Mouse (Mus musculus) kidney, embryonic 16.5 days (tissue): Measurements from ENCODE around the gene Elof1. TPM values are rescaled to one million over a fixed set of nuclear protein-coding genes. Genes with fewer than 3 reads are reported as not detected.
"Not testable (repeated sequence)": the region's sequence is repeated elsewhere in the genome, so short reads cannot be mapped to it uniquely, and the experiment has no call there.

ENCODE experiments used
- ATAC-seq: fragments of 200-750 bp; cut with Nextera tagmentation; 2 replicates; pipeline ENCODE4 v1.8.0; 2017; ENCODE audit warnings: moderate TSS enrichment; ENCODE audit not compliant: low FRiP score, low TSS enrichment
- H3K27ac ChIP-seq: fragments of 300-500 bp; sonication (generic); 2 replicates; pipeline ENCODE4 v1.5.1; 2014; ENCODE audit warnings: low read length
- H3K27me3 ChIP-seq: fragments of 300-500 bp; sonication (generic); 2 replicates; pipeline ENCODE4 v1.6.1; 2014; ENCODE audit warnings: low read length, control low read depth, mixed read lengths; ENCODE audit not compliant: insufficient read depth
- H3K36me3 ChIP-seq: fragments of 300-500 bp; sonication (generic); 2 replicates; pipeline ENCODE4 v1.6.1; 2014; ENCODE audit warnings: low read length, control low read depth, mixed read lengths; ENCODE audit not compliant: insufficient read depth
- H3K4me1 ChIP-seq: fragments of 300-500 bp; sonication (generic); 2 replicates; pipeline ENCODE4 v1.6.1; 2014; ENCODE audit warnings: low read length, control low read depth, mixed read lengths; ENCODE audit not compliant: insufficient read depth
- H3K4me2 ChIP-seq: fragments of 300-500 bp; sonication (generic); replicated peaks from 2 replicates; pipeline ENCODE4 v1.6.1; 2014; ENCODE audit warnings: low read depth, low read length
- H3K4me3 ChIP-seq: fragments of 300-500 bp; sonication (generic); 2 replicates; pipeline ENCODE4 v1.5.1; 2014; ENCODE audit warnings: mild to moderate bottlenecking, low read length
- H3K9ac ChIP-seq: fragments of 300-500 bp; sonication (generic); replicated peaks from 2 replicates; pipeline ENCODE4 v1.6.1; 2014; ENCODE audit warnings: low read length
- H3K9me3 ChIP-seq: fragments of 300-500 bp; sonication (generic); 2 replicates; pipeline ENCODE4 v1.6.1; 2016; ENCODE audit warnings: low read length, control low read depth
- WGBS: fragments of 180-500 bp; shearing (Covaris S2); extraction: QIAGEN DNeasy Blood & Tissue Kit; methylation state at CpG from one replicate; pipeline ENCODE4 v1.1.7; 2014; 5-methylcytosine and 5-hydroxymethylcytosine counted together
- polyA plus RNA-seq: library from polyadenylated mRNA; unstranded; fragments of >200 nt; fragmentation: Nextera tagmentation; extraction: Ambion mirVana; gene quantifications from 2 replicates; pipeline ENCODE4 v1.2.1, GENCODE M21; 2015

Elof1 gene
- polyA plus RNA-seq, 1 experiment from 2014 or later = 203 TPM

- H3K36me3 ChIP-seq = peaks cover 3% of the 10 kb centered on the region; the same call in 1 of the 2 replicates
- WGBS = under 1% methylated on average over 65 of the region's 65 CpGs
- H3K4me1 ChIP-seq = peaks cover 9% of the 10 kb centered on the region; the same call in 1 of the 2 replicates
- H3K27ac ChIP-seq = peak within 1 kb of the TSS; percentile 93
- peak within 1 kb of the TSS; percentile 78 for H3K4me2 ChIP-seq
- ATAC-seq = peak; percentile 97
- H3K27me3 ChIP-seq = no peaks in the 10 kb centered on the region
- peak within 1 kb of the TSS; percentile 81 for H3K4me3 ChIP-seq
- H3K9ac ChIP-seq = peak within 1 kb of the TSS; percentile 89
- H3K9me3 ChIP-seq = no peaks in the 10 kb centered on the region
Observed at GRCm38 (mm10) chr9:22156497-22157245, 39.7 kb upstream of the Elof1 start, which contains the start of gene Pigyl. Pigyl (plus strand) TSS chr9:22156846.

GRCm38 (mm10) chr9:22155614-22156013 is 38.6 kb upstream of the Elof1 start:
- 22% methylated on average over 10 of the region's 10 CpGs for WGBS

GRCm38 (mm10) chr9:22153810-22154209 is 36.8 kb upstream of the Elof1 start:
- ATAC-seq = no peak
- WGBS = 90% methylated on average over 3 of the region's 3 CpGs
- Histone ChIP-seq H3K4me1 (peaks cover 9% of the 10 kb centered on the region; the same call in 1 of the 2 replicates), H3K9ac (no peak overlapping the region), H3K4me2 (no peak overlapping the region), H3K27ac (no peak overlapping the region), H3K36me3 (peaks cover 3% of the 10 kb centered on the region; the same call in 1 of the 2 replicates), H3K27me3 (no peaks in the 10 kb centered on the region), H3K4me3 (no peak overlapping the region), H3K9me3 (no peaks in the 10 kb centered on the region)

More at GRCm38 (mm10) chr9:22155614-22156013, 38.6 kb upstream of the Elof1 start:
- Histone ChIP-seq H3K9ac (no peak overlapping the region; the same call in 1 of the 2 replicates), H3K36me3 (peaks cover 3% of the 10 kb centered on the region; the same call in 1 of the 2 replicates), H3K27ac (no peak overlapping the region), H3K9me3 (no peaks in the 10 kb centered on the region), H3K4me2 (peak overlapping the region; percentile 39), H3K27me3 (no peaks in the 10 kb centered on the region), H3K4me1 (peaks cover 9% of the 10 kb centered on the region; the same call in 1 of the 2 replicates), H3K4me3 (peak overlapping the region; percentile 17)
- ATAC-seq = peak; percentile 32

GRCm38 (mm10) chr9:22150946-22151345 is 34.0 kb upstream of the Elof1 start:
- H3K9ac ChIP-seq = no peak overlapping the region
- H3K27me3 ChIP-seq = no peaks in the 10 kb centered on the region
- H3K4me3 ChIP-seq = no peak overlapping the region
- no peak overlapping the region for H3K4me2 ChIP-seq
- peaks cover 5% of the 10 kb centered on the region; the same call in 1 of the 2 replicates for H3K4me1 ChIP-seq
- ATAC-seq = no peak
- H3K27ac ChIP-seq = no peak overlapping the region
- peaks cover 9% of the 10 kb centered on the region for H3K9me3 ChIP-seq
- H3K36me3 ChIP-seq = no peaks in the 10 kb centered on the region
- WGBS = 81% methylated on average over 2 of the region's 2 CpGs

- H3K4me1 ChIP-seq, H3K9ac ChIP-seq, H3K9me3 ChIP-seq, ATAC-seq, H3K4me3 ChIP-seq, H3K27me3 ChIP-seq, H3K27ac ChIP-seq, H3K36me3 ChIP-seq, H3K4me2 ChIP-seq: not testable (repeated sequence)
- WGBS = 90% methylated on average over 7 of the region's 7 CpGs
Observed at GRCm38 (mm10) chr9:22150249-22150693, 33.3 kb upstream of the Elof1 start.

GRCm38 (mm10) chr9:22149426-22150248 is 32.7 kb upstream of the Elof1 start:
- Histone ChIP-seq H3K4me1 (no peaks in the 10 kb centered on the region), H3K36me3 (no peaks in the 10 kb centered on the region), H3K27me3 (no peaks in the 10 kb centered on the region), H3K4me2 (no peak overlapping the region), H3K9me3 (peaks cover 9% of the 10 kb centered on the region), H3K4me3 (no peak overlapping the region), H3K9ac (no peak overlapping the region), H3K27ac (no peak overlapping the region)
- 84% methylated on average over 20 of the region's 20 CpGs for WGBS
- ATAC-seq = 0 out of 2 replicates have a peak, but pooled peaks have one; percentile 42

- Histone ChIP-seq H3K27ac (no peak overlapping the region), H3K27me3 (no peaks in the 10 kb centered on the region), H3K4me1 (no peaks in the 10 kb centered on the region), H3K4me2 (no peak overlapping the region), H3K9ac (no peak overlapping the region), H3K4me3 (no peak overlapping the region), H3K9me3 (peaks cover 9% of the 10 kb centered on the region), H3K36me3 (no peaks in the 10 kb centered on the region)
- ATAC-seq = no peak
- WGBS = 82% methylated on average over 7 of the region's 8 CpGs
Observed at GRCm38 (mm10) chr9:22144304-22144965, 27.5 kb upstream of the Elof1 start.

GRCm38 (mm10) chr9:22143108-22144037 is 26.4 kb upstream of the Elof1 start:
- Histone ChIP-seq H3K36me3 (no peaks in the 10 kb centered on the region), H3K27me3 (no peaks in the 10 kb centered on the region), H3K9me3 (peaks cover 9% of the 10 kb centered on the region), H3K4me2 (no peak overlapping the region), H3K9ac (no peak overlapping the region), H3K4me1 (no peaks in the 10 kb centered on the region), H3K27ac (no peak overlapping the region), H3K4me3 (no peak overlapping the region)
- peak; percentile 75 for ATAC-seq
- WGBS = 56% methylated on average over 17 of the region's 17 CpGs
